Mouse (Mus musculus) B cell, adult 62 days (primary cell): ENCODE results near the gene Cd200. TPM values are rescaled to one million over a fixed set of nuclear protein-coding genes. Genes with fewer than 3 reads are reported as not detected.

ENCODE experiments used
- total RNA-seq: library from RNA; stranded (reverse); gene quantifications from 4 replicates; pipeline ENCODE4 v1.2.4, GENCODE M21; 2023

Cd200 gene
- total RNA-seq: 26.4 to 50.2 TPM (median 38.3 TPM) in 4 replicates

DNA sequence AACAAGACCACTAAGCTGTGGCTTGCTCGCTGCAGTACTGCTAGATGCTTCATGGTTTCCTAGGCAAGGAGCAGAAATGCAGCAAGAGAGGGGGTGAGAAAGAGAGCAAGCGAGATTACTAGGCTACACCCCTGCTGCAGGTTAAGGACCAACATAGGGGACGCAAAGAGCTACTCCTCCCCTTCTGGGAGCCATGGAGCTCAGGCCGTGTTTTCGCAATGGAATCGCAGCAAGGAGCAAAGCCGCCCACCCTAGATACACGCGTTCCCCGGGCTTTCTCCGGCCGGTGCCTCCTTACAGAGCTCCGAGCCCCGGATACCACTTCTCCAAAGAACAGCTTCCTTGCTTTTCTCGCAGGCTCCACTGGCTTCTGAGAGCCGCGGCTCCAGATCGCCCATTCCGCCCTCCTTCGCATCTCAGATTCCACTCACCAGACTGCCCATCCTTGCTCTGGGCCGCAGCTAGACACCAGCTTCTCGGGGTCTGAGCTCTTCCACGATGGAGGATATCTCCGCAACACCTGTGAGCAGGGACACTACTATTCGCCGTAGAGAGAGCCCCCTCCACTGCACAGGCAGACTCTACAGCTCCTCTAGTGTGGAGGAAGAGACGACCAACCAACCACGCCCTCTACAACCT lies at the start of gene Cd200:
Gene Cd200 (minus strand): TSS at position 629 of the 639 bp plus-strand sequence.

Other genes starting within 250 kb of the Cd200 start
- gene Btla, start 184.7 kb downstream of the Cd200 start, total RNA-seq: 240 to 295 TPM (median 270 TPM) in 4 replicates
- not detected in 4 replicates for gene Gm609, start 83.9 kb upstream of the Cd200 start, total RNA-seq
- gene Gm17783, start 123.0 kb upstream of the Cd200 start, total RNA-seq: not detected in 4 replicates
- 0.15 to 0.33 TPM (median 0.32 TPM) in 3 of 4 replicates, not detected in the other for gene Slc9c1, start 126.3 kb upstream of the Cd200 start, total RNA-seq
- gene Gcsam, start 201.3 kb upstream of the Cd200 start, total RNA-seq: 0.17 to 1.3 TPM (median 0.64 TPM) in 3 of 4 replicates, not detected in the other
- gene BC016579, start 245.0 kb upstream of the Cd200 start, total RNA-seq: not detected in 4 replicates